Mouse (Mus musculus) hindbrain, embryonic 12.5 days (tissue): ENCODE measurements around the gene Zfp964. TPM values are rescaled to one million over a fixed set of nuclear protein-coding genes. Genes with fewer than 3 reads are reported as not detected.
"Not testable (repeated sequence)": the region's sequence is repeated elsewhere in the genome, so short reads cannot be mapped to it uniquely, and the experiment has no call there.

Experiments
- ATAC-seq: fragments of 200-750 bp; cut with Nextera tagmentation; 2 replicates; pipeline ENCODE4 v1.8.0; 2017; ENCODE audit warnings: moderate TSS enrichment; ENCODE audit not compliant: low FRiP score
- H3K27ac ChIP-seq: fragments of 300-500 bp; sonication (generic); 2 replicates; pipeline ENCODE4 v1.5.1; 2016; ENCODE audit warnings: mild to moderate bottlenecking
- H3K27me3 ChIP-seq: fragments of 300-500 bp; sonication (generic); 2 replicates; pipeline ENCODE4 v1.6.1; 2016; ENCODE audit warnings: mild to moderate bottlenecking
- H3K36me3 ChIP-seq: fragments of 300-500 bp; sonication (generic); 2 replicates; pipeline ENCODE4 v1.6.1; 2016; ENCODE audit warnings: mild to moderate bottlenecking
- H3K4me1 ChIP-seq: fragments of 300-500 bp; sonication (generic); 2 replicates; pipeline ENCODE4 v1.6.1; 2016
- H3K4me2 ChIP-seq: fragments of 300-500 bp; sonication (generic); replicated peaks from 2 replicates; pipeline ENCODE4 v1.6.1; 2016; ENCODE audit warnings: mild to moderate bottlenecking
- H3K4me3 ChIP-seq: fragments of 300-500 bp; sonication (generic); 2 replicates; pipeline ENCODE4 v1.5.1; 2016; ENCODE audit warnings: mild to moderate bottlenecking
- H3K9ac ChIP-seq: fragments of 300-500 bp; sonication (generic); 2 replicates; pipeline ENCODE4 v1.6.1; 2016; ENCODE audit warnings: mild to moderate bottlenecking, moderate library complexity
- H3K9me3 ChIP-seq: fragments of 300-500 bp; sonication (generic); replicated peaks from 2 replicates; pipeline ENCODE4 v1.6.1; 2016; ENCODE audit warnings: mild to moderate bottlenecking
- WGBS: fragments of 180-500 bp; shearing (Covaris S2); methylation state at CpG from one replicate; pipeline ENCODE4 v1.1.7; 2016; 5-methylcytosine and 5-hydroxymethylcytosine counted together
- polyA plus RNA-seq: library from polyadenylated mRNA; unstranded; fragments of >200 nt; fragmentation: Nextera tagmentation; extraction: Ambion mirVana; gene quantifications from 2 replicates; pipeline ENCODE4 v1.2.1, GENCODE M21; 2016

Gene Zfp964
- polyA plus RNA-seq = 3.5 and 3.8 TPM in 2 replicates

GRCm38 (mm10) chr8:69654358-69654981 is at the start of gene Zfp964:
Zfp964 (plus strand) TSS chr8:69654479.
- peak; percentile 99 for ATAC-seq
- H3K4me3 ChIP-seq = peak within 1 kb of the TSS; percentile 61
- H3K27ac ChIP-seq = peak within 1 kb of the TSS; percentile 85
- no peaks in the 10 kb centered on the region for H3K36me3 ChIP-seq
- peak within 1 kb of the TSS; percentile 82 for H3K4me2 ChIP-seq
- under 1% methylated on average over 55 of the region's 55 CpGs for WGBS
- no peaks in the 10 kb centered on the region for H3K9me3 ChIP-seq
- peak within 1 kb of the TSS; percentile 69 for H3K9ac ChIP-seq
- peaks cover 2% of the 10 kb centered on the region; the same call in 1 of the 2 replicates for H3K27me3 ChIP-seq
- H3K4me1 ChIP-seq = peaks cover 8% of the 10 kb centered on the region

- no peaks in the 10 kb centered on the region for H3K9me3 ChIP-seq
- H3K36me3 ChIP-seq = peaks cover 85% of the 10 kb centered on the region
- no peak overlapping the region for H3K9ac ChIP-seq
- H3K27ac ChIP-seq = no peak overlapping the region
- no peak overlapping the region for H3K4me3 ChIP-seq
- no peak overlapping the region for H3K4me2 ChIP-seq
- H3K27me3 ChIP-seq = no peaks in the 10 kb centered on the region
- no peak for ATAC-seq
- whole genome bisulfite sequencing = 54% methylated on average over 2 of the region's 2 CpGs
- no peaks in the 10 kb centered on the region for H3K4me1 ChIP-seq
These were observed 39.6 kb upstream of the Zfp964 start for GRCm38 (mm10) chr8:69614687-69615086.

DNA sequence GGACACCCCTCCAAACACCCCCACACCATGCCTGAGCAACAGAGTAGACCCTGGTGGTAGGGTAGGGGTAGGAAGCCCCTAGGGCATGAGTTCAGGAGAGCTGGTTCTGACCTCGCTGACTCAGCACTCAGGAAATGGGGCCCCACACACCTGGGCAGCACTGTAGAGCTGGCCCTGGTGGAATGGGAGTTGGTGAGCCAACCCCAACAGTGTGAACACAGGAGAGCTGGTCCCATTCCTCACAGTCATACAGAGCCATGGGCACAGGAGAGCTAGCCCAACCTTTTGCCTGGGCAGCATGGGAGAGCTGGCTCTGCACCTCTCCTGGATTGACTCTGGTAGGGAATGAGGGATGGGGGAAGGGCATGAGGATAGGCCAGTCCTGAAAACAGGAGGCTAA is 36.2 kb upstream of the Zfp964 start:
- no peak overlapping the region for H3K4me2 ChIP-seq
- no peak; the same call in 1 of the 2 replicates for ATAC-seq
- no peaks in the 10 kb centered on the region for H3K9me3 ChIP-seq
- no peak overlapping the region for H3K27ac ChIP-seq
- H3K27me3 ChIP-seq = no peaks in the 10 kb centered on the region
- no peak overlapping the region for H3K9ac ChIP-seq
- no peaks in the 10 kb centered on the region for H3K4me1 ChIP-seq
- H3K4me3 ChIP-seq = no peak overlapping the region
- peaks cover 54% of the 10 kb centered on the region for H3K36me3 ChIP-seq
- 96% methylated on average over 1 of the region's 1 CpGs for WGBS

DNA sequence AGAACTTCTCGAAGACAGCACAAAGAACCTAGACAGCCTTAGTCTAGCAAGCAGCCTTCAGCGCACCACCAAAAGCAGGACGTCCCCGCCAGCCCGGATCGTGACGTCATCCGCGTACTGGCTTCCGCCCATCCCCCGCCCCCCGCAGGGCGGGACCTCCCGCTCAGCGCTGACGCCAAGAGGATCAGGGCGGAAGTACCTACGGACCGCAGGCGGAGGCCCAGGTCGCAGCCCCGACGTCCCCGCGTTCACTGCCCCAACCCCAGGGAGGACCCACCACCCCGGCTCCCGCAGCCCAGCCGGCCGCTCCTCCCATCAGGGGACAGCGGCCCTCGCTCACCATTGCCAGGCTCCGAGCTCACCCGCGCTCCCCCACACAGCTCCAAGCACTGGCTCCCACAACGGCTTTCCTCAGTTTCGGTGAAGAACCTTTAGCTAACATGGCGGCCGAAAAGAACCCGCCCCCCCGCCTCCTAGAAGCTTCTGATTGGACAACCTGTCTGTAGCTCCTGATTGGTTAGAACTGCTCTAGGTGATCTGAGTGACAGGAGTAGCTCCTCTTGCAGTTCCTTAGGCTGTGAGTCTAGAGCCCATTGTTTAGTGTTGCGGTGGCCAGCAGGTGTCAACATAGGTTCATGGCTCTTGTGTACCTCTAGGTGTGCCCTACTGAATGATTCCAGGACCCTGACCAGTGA is 29.0 kb upstream of the Zfp964 start, which contains the start of gene Zfp868:
Gene Zfp868 (minus strand): TSS at position 454 of the 695 bp plus-strand sequence.
- H3K36me3 ChIP-seq = no peaks in the 10 kb centered on the region
- peak within 1 kb of the TSS; percentile 51 for H3K4me2 ChIP-seq
- under 1% methylated on average over 30 of the region's 41 CpGs for WGBS
- peak; percentile 100 for ATAC-seq
- no peaks in the 10 kb centered on the region for H3K9me3 ChIP-seq
- peak within 1 kb of the TSS; percentile 98 for H3K27ac ChIP-seq
- peaks cover 11% of the 10 kb centered on the region for H3K4me1 ChIP-seq
- H3K27me3 ChIP-seq = no peaks in the 10 kb centered on the region
- peak within 1 kb of the TSS; percentile 77 for H3K9ac ChIP-seq
- H3K4me3 ChIP-seq = peak within 1 kb of the TSS; percentile 62

DNA sequence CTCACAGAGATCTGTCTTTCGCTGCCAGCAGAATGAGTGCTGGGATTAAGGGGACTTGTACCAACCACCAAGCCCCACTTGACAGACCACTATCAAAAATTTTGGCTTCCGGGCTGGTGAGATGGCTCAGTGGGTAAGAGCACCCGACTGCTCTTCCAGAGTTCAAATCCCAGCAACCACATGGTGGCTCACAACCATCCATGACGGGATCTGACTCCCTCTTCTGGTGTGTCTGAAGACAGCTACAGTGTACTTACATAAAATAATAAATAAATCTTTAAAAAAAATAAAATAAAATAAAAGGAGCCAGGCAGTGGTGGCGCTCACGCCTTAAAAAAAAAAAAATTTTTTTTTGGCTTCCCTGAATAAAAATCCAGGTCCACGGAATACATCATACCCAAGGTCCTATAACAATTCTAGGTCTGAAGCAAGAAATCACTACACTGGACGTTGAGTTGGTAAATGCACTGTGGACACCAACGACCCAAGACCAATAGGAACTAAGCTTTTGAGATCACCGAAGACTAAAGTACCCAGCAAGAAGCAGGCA is 396 bp upstream of the Zfp964 start:
- H3K36me3 ChIP-seq = no peaks in the 10 kb centered on the region
- 46% methylated on average over 10 of the region's 10 CpGs for WGBS
- peaks cover 2% of the 10 kb centered on the region; the same call in 1 of the 2 replicates for H3K27me3 ChIP-seq
- H3K9ac ChIP-seq = no peak overlapping the region
- no peak for ATAC-seq
- H3K4me2 ChIP-seq = peak overlapping the region; percentile 82
- peak overlapping the region; percentile 61 for H3K4me3 ChIP-seq
- no peak overlapping the region for H3K27ac ChIP-seq
- H3K4me1 ChIP-seq = peaks cover 8% of the 10 kb centered on the region
- H3K9me3 ChIP-seq = no peaks in the 10 kb centered on the region

GRCm38 (mm10) chr8:69661294-69661693 is 7.0 kb downstream of the Zfp964 start:
- Histone ChIP-seq H3K9me3 (peaks cover 7% of the 10 kb centered on the region; the same call in 1 of the 2 replicates), H3K27ac (no peak overlapping the region), H3K4me3 (no peak overlapping the region), H3K27me3 (no peaks in the 10 kb centered on the region), H3K36me3 (peaks cover 27% of the 10 kb centered on the region; the same call in 1 of the 2 replicates), H3K4me1 (no peaks in the 10 kb centered on the region), H3K9ac (no peak overlapping the region), H3K4me2 (no peak overlapping the region)
- no peak for ATAC-seq

GRCm38 (mm10) chr8:69665051-69665450 is 10.8 kb downstream of the Zfp964 start:
- 81% methylated on average over 2 of the region's 2 CpGs for WGBS
- H3K27me3 ChIP-seq, H3K4me3 ChIP-seq, ATAC-seq, H3K9ac ChIP-seq, H3K4me2 ChIP-seq, H3K4me1 ChIP-seq, H3K9me3 ChIP-seq, H3K27ac ChIP-seq: not testable (repeated sequence)
- peaks cover 27% of the 10 kb centered on the region; the same call in 1 of the 2 replicates for H3K36me3 ChIP-seq

GRCm38 (mm10) chr8:69701810-69702209 is 47.5 kb downstream of the Zfp964 start:
- Histone ChIP-seq H3K4me3 (no peak overlapping the region), H3K36me3 (peaks cover 36% of the 10 kb centered on the region), H3K27ac (no peak overlapping the region), H3K4me1 (no peaks in the 10 kb centered on the region), H3K27me3 (no peaks in the 10 kb centered on the region), H3K4me2 (no peak overlapping the region), H3K9me3 (no peaks in the 10 kb centered on the region), H3K9ac (no peak overlapping the region)
- ATAC-seq = no peak
- 71% methylated on average over 6 of the region's 6 CpGs for WGBS

- H3K27me3 ChIP-seq, H3K9ac ChIP-seq, H3K4me3 ChIP-seq, H3K4me2 ChIP-seq, H3K27ac ChIP-seq, ATAC-seq, H3K4me1 ChIP-seq, H3K9me3 ChIP-seq: not testable (repeated sequence)
- peaks cover 53% of the 10 kb centered on the region for H3K36me3 ChIP-seq
- 96% methylated on average over 10 of the region's 10 CpGs for WGBS
These were observed 56.3 kb downstream of the Zfp964 start, which contains the start of gene Zfp869 for GRCm38 (mm10) chr8:69710624-69711023. Zfp869 (minus strand) TSS chr8:69710724.

DNA sequence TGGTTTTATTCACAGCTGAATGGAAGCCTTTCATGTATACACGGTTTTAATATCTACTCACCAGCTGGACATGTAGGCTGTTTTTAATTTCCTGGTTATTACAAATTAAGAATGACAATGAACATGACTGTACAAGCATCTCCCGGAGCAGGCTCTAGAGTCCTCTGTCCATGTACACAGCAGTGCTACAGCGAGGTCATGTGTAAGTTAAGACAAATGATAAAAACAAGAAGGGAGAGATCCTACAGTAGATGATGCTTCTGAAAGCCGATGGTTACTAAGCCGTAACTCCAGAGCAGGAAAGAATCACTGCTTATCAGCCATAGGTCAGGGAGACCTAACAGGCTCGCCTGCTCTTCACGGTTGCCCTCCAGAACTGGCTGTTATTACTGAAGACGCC is 59.2 kb downstream of the Zfp964 start:
- H3K27ac ChIP-seq = no peak overlapping the region
- H3K9ac ChIP-seq = no peak overlapping the region
- no peak overlapping the region for H3K4me2 ChIP-seq
- peaks cover 24% of the 10 kb centered on the region for H3K36me3 ChIP-seq
- WGBS = 90% methylated on average over 8 of the region's 8 CpGs
- no peaks in the 10 kb centered on the region for H3K27me3 ChIP-seq
- ATAC-seq = no peak
- H3K4me1 ChIP-seq = peaks cover 14% of the 10 kb centered on the region
- H3K9me3 ChIP-seq = no peaks in the 10 kb centered on the region
- H3K4me3 ChIP-seq = no peak overlapping the region

GRCm38 (mm10) chr8:69715366-69715765 is 61.1 kb downstream of the Zfp964 start:
- Histone ChIP-seq H3K9me3 (no peaks in the 10 kb centered on the region), H3K36me3 (peaks cover 7% of the 10 kb centered on the region; the same call in 1 of the 2 replicates), H3K9ac (peak overlapping the region; percentile 49), H3K4me1 (peaks cover 14% of the 10 kb centered on the region), H3K4me2 (peak overlapping the region; percentile 52), H3K27ac (no peak overlapping the region), H3K4me3 (peak overlapping the region; percentile 93; the same call in 1 of the 2 replicates), H3K27me3 (no peaks in the 10 kb centered on the region)
- no peak for ATAC-seq
- 86% methylated on average over 6 of the region's 6 CpGs for WGBS
